Comparison of ENCODE assay signal across 18 mouse cellular contexts in the genomic region with DNA sequence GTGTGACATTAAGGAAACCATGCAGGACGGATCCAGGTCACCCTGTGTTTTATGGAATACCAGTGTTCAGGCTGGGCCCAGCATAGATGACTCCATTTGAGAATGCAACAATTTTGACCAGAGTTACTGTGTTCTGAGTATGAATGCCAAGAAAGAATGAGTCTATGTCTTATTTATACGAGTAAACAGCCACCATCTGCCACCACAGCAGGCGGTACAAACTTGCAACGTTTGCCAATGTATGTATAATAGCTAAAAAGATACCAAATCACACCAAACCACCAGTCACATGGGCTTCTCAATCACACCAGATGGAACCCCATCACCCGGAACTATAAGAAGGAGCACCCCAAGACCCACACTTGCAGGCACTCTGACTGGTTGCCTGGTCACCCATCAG.
DNase-seq lines count a peak whose midpoint lies in the region; ATAC-seq lines count a peak whose summit lies in the region.
"Had no signal": no experiment of that assay in that cellular context is flagged by ENCODE, and none has a peak within 500 bp of the region (broad histone marks: within the 10 kb centered on the region; RNA-seq: fewer than 3 reads in every experiment).

No protein-coding gene starts in this region.

- H3K9ac ChIP-seq in forebrain, embryonic 16.5 days (replicated peaks; ENCODE audit: low read depth, low read length), result no peak overlapping the region
- H3K9ac ChIP-seq in forebrain, embryonic 12.5 days, result no peak overlapping the region
- H3K9ac ChIP-seq: embryonic facial prominence, embryonic 12.5 days; heart, embryonic 15.5 days; hindbrain, embryonic 15.5 days; liver, embryonic 13.5 days; midbrain, embryonic 13.5 days had no signal

- H3K36me3 ChIP-seq in forebrain, embryonic 16.5 days (ENCODE audit: control insufficient read depth, insufficient read depth), result no peaks in the 10 kb centered on the region
- H3K36me3 ChIP-seq in forebrain, embryonic 12.5 days (replicated peaks), result no peaks in the 10 kb centered on the region
- H3K36me3 ChIP-seq: embryonic facial prominence, embryonic 12.5 days; forebrain, embryonic 10.5 days; heart, embryonic 15.5 days; hindbrain, embryonic 15.5 days; liver, embryonic 13.5 days; midbrain, embryonic 13.5 days had no signal

- peak; percentile 36; the same call in 1 of the 2 replicates for ATAC-seq in forebrain, embryonic 16.5 days
- no peak for ATAC-seq in forebrain, embryonic 12.5 days (ENCODE audit: low FRiP score)
- ATAC-seq: midbrain, embryonic 13.5 days had no signal

- H3K9me3 ChIP-seq in forebrain, embryonic 16.5 days (ENCODE audit: control insufficient read depth, low read length), result no peaks in the 10 kb centered on the region
- no peaks in the 10 kb centered on the region for H3K9me3 ChIP-seq in forebrain, embryonic 12.5 days
- H3K9me3 ChIP-seq: embryonic facial prominence, embryonic 12.5 days; forebrain, embryonic 10.5 days; heart, embryonic 15.5 days; hindbrain, embryonic 15.5 days; liver, embryonic 13.5 days; midbrain, embryonic 13.5 days had no signal

- intact Hi-C loops in heart, postnatal 36 days (cut with DNase I), result no loop called here
- intact Hi-C loops in heart, postnatal 25 days (cut with DNase I), result no loop called here

- peak; percentile 22 for DNase-seq in cerebellum, adult 9-11 months
- DNase-seq in layer of hippocampus, postnatal 36 days, result peak; percentile 59 to 60
- peak; percentile 36 for DNase-seq in right cerebral cortex, postnatal 25 days
- no peak for DNase-seq in heart, postnatal 36 days
- DNase-seq in heart, postnatal 25 days (ENCODE audit: low spot score), result no peak
- DNase-seq in kidney, postnatal 25 days, result no peak
- DNase-seq: adrenal gland, adult 8-10 months; kidney, adult 8-10 months; liver, embryonic 13.5 days; lung, postnatal 14 days; retina, postnatal 1 day had no signal

- no peaks in the 10 kb centered on the region for H3K27me3 ChIP-seq in forebrain, embryonic 16.5 days (replicated peaks; ENCODE audit: control insufficient read depth, insufficient read depth, low read length)
- H3K27me3 ChIP-seq in forebrain, embryonic 12.5 days, result no peaks in the 10 kb centered on the region
- H3K27me3 ChIP-seq: embryonic facial prominence, embryonic 12.5 days; heart, embryonic 15.5 days; hindbrain, embryonic 15.5 days; liver, embryonic 13.5 days; midbrain, embryonic 13.5 days had no signal

- 70% methylated on average over 5 of the region's 5 CpGs for WGBS in forebrain, embryonic 16.5 days
- WGBS in forebrain, embryonic 12.5 days, result 95% methylated on average over 5 of the region's 5 CpGs

- no peak overlapping the region for H3K4me2 ChIP-seq in forebrain, embryonic 16.5 days (ENCODE audit: low read length)
- no peak overlapping the region for H3K4me2 ChIP-seq in forebrain, embryonic 12.5 days
- H3K4me2 ChIP-seq: embryonic facial prominence, embryonic 12.5 days; heart, embryonic 15.5 days; hindbrain, embryonic 15.5 days; liver, embryonic 13.5 days; midbrain, embryonic 13.5 days had no signal

- H3K4me3 ChIP-seq in forebrain, embryonic 16.5 days (replicated peaks; ENCODE audit: low read length), result no peak overlapping the region
- H3K4me3 ChIP-seq in forebrain, embryonic 12.5 days (replicated peaks), result no peak overlapping the region
- H3K4me3 ChIP-seq: embryonic facial prominence, embryonic 12.5 days; forebrain, embryonic 10.5 days; heart, embryonic 15.5 days; hindbrain, embryonic 15.5 days; liver, embryonic 13.5 days; midbrain, embryonic 13.5 days had no signal

- H3K4me1 ChIP-seq in forebrain, embryonic 16.5 days (replicated peaks; ENCODE audit: control insufficient read depth, insufficient read depth, low read length), result no peaks in the 10 kb centered on the region; the same call in 1 of the 2 replicates
- H3K4me1 ChIP-seq in forebrain, embryonic 12.5 days, result no peaks in the 10 kb centered on the region
- H3K4me1 ChIP-seq: embryonic facial prominence, embryonic 12.5 days; forebrain, embryonic 10.5 days; heart, embryonic 15.5 days; hindbrain, embryonic 15.5 days; liver, embryonic 13.5 days; midbrain, embryonic 13.5 days had no signal

- H3K27ac ChIP-seq in forebrain, embryonic 16.5 days (ENCODE audit: low read length), result no peak overlapping the region
- no peak overlapping the region for H3K27ac ChIP-seq in forebrain, embryonic 12.5 days
- H3K27ac ChIP-seq: embryonic facial prominence, embryonic 12.5 days; forebrain, embryonic 10.5 days; heart, embryonic 15.5 days; hindbrain, embryonic 15.5 days; liver, embryonic 13.5 days; midbrain, embryonic 13.5 days had no signal

Comparison
In these comparisons a context has a peak if more than half of its experiments do, and no peak if none do; other contexts are left out.
1. DNase-seq: peak in cerebellum, adult 9-11 months (single experiment), layer of hippocampus, postnatal 36 days (2 of 2) and right cerebral cortex, postnatal 25 days (single experiment); none in heart, postnatal 36 days (0 of 2), heart, postnatal 25 days (single experiment) and kidney, postnatal 25 days (0 of 2).